Mouse (Mus musculus) CD4-positive naive resting alpha-beta T cell, adult 76 days (primary cell): ENCODE data around the gene Tdg. TPM values are rescaled to one million over a fixed set of nuclear protein-coding genes. Genes with fewer than 3 reads are reported as not detected.

Experiments
- total RNA-seq: library from RNA; stranded (reverse); gene quantifications from one replicate; pipeline ENCODE4 v1.2.4, GENCODE M21; 2023

Tdg gene
- 139 TPM for total RNA-seq

DNA sequence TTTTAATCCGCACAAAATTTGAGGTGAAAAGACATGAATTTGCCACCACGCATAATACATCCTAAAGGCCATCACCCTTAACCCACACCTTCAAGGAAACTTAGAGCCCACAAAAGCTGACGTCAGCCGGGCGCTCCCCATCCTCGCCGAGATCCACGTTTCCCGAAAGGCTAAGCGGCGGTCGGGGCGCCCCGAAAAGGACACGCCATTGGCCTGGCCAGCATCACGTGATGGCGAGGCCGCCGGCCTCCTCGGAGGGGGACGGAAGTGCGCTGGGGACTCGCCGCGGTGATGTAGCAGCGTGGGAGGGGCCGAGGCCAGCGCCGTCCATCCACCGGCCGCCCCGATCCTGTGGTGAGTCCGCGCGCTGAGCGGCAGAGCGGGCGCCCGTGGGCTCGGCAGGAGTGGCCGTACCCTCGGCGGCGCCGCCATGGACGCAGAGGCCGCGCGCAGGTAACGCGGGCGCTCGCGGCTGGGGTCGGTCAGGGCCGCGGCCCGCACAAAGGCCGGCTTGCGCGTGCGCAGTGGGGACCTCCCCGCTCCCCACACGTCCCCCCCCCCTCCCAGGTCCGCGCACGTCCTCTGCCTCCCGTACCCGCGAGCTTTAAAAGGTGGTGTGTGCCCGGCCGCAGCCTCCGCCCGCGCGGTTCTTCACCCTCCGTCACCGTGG, at the start of gene Tdg:
Gene Tdg (plus strand): TSS at position 243 of the 670 bp plus-strand sequence.

DNA sequence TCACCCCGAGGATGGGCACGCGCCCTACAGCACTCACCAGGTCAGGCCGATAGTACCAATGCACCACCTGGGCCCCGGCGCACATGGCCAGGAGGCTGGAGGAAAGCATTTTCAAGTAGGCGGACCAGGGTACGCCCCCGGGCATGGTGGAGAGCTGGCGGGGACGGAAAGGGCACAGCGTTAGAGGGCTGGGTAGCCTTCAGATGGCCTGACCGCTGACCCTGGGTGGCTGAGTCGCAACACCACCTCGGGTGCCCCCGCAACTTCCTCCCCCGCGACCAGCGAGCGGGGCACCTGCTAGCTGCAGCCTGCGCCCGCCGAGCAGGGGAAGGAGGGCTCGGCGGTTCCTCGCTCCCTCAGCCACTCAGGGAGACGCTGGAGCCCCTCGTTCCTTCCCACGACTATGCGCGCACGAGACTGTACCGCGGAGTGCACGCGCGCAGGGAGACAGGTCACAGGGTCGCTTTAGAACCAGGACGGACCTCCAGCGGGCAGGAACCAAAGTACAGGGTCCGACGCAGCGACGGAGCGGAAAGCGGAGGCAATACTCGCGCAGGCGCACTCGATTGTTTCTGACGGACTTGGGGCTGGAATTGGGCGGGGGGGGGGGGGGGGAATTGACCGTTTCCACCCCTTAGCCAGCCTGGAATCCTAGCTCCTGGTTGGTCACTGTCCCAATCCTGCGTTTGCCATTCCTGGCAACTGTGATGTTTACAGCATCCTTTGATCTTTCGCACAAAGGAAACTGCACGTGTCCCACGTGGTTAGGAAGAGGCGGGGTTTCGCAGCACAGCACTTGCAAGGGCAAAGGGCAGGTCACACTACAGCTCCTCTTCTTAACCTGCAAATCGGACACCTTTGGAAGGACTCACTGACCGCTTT, 6.7 kb upstream of the Tdg start, which contains the start of gene 1190007I07Rik:
Gene 1190007I07Rik (minus strand): TSS at position 558 of the 882 bp plus-strand sequence.

DNA sequence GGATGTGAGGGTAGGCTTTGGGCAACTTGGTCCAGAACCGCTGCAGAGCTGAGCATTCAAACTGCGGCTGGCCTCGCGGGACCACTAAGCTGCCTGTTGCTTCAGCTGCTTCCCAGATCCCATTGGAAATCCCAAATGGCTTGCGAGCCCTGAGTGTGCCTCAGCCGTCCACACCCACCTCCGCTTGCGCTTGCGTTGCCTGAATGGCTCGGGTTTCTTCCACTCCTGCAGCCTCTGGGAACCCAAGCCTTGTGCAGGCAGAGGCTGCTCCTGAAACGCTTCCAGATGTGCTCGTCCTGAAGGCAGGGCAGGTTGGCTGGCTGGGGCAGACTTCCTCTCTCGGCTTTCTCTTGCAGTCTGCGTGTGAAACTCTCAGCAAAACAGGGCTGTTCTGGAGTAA, 60.9 kb downstream of the Tdg start, which contains the start of gene Glt8d2:
Gene Glt8d2 (minus strand): TSS at position 157 of the 400 bp plus-strand sequence.

DNA sequence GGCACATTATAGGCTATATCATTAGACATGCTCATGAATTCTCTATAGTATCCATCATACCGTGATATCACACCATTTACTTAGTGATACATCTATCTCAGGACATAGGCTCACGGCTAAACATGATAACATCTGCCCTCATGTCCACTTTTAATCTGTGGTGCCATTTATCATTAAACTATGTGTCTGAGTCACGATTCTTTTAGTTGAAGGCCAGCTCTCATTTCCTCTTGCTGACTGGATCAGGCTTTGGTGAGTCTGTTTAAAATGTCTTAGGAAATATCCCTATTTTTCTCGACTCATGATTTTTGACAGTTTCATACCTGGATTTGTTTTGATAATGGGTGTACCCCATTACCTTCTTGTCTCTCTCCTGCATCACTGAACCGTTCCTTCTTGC, 66.3 kb downstream of the Tdg start, which contains the start of gene Hcfc2:
Gene Hcfc2 (plus strand): TSS at position 205 of the 400 bp plus-strand sequence.

Other genes starting within 250 kb of the Tdg start
- gene Gm1553, start 137.2 kb upstream of the Tdg start, total RNA-seq: not detected
- 12.2 TPM for gene 1190007I07Rik, start 6.6 kb upstream of the Tdg start, total RNA-seq
- gene Glt8d2, start 60.8 kb downstream of the Tdg start, total RNA-seq: 0.91 TPM
- gene Hcfc2, start 66.3 kb downstream of the Tdg start, total RNA-seq: 24.7 TPM
- gene Nfyb, start 134.3 kb downstream of the Tdg start, total RNA-seq: 36.7 TPM
- gene Txnrd1, start 204.1 kb downstream of the Tdg start, total RNA-seq: 39.0 TPM
- 6.4 TPM for gene Eid3, start 236.8 kb downstream of the Tdg start, total RNA-seq